Mouse (Mus musculus): ENCODE results near the gene Ajm1. TPM values are rescaled to one million over a fixed set of nuclear protein-coding genes. Genes with fewer than 3 reads are reported as not detected.

The Ajm1 gene
- total and polyA plus RNA-seq, 3 experiments = 0.04 to 0.32 TPM; not detected in 1

DNA sequence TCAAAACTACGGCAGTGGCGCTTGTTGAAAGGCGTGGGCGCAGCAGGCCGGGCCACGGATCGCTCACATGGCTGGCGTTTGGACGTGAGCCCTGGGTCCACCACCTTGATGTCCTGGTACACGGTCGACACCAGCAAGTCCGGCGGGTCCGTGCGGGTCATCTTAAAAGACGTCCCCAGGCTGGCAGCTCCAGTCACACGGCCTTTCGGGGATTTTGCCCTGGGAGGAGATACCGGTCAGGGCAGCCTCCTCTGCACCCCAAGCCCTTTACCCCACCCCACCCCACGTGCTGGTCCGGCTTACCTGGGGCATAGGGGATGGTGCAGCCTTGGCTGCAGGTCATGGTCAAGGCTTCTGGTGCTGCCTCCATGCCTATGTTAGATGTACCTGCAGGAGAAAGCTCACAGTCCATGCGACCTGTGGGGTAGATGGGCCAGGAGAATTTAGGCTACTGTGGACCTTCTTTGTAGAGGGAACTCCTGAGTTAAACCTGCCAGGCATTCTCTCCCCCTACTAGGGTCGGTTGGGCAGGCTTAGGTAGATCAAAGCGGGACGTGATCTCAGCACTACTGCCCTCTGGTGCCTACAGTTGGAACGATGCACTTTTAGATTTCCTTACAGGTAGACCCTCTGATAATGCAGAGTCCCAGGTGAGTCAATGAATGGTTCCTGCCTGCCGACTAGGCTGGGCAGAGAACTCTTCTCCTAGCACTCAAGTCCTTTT, 1.7 kb downstream of the Ajm1 start (continued):
- no peak for TF ChIP-seq EP300 (IDR thresholded peaks at IDR 0.05; ENCODE audit: low read depth in 1 of 2, low read length in 2 of 2)

DNA sequence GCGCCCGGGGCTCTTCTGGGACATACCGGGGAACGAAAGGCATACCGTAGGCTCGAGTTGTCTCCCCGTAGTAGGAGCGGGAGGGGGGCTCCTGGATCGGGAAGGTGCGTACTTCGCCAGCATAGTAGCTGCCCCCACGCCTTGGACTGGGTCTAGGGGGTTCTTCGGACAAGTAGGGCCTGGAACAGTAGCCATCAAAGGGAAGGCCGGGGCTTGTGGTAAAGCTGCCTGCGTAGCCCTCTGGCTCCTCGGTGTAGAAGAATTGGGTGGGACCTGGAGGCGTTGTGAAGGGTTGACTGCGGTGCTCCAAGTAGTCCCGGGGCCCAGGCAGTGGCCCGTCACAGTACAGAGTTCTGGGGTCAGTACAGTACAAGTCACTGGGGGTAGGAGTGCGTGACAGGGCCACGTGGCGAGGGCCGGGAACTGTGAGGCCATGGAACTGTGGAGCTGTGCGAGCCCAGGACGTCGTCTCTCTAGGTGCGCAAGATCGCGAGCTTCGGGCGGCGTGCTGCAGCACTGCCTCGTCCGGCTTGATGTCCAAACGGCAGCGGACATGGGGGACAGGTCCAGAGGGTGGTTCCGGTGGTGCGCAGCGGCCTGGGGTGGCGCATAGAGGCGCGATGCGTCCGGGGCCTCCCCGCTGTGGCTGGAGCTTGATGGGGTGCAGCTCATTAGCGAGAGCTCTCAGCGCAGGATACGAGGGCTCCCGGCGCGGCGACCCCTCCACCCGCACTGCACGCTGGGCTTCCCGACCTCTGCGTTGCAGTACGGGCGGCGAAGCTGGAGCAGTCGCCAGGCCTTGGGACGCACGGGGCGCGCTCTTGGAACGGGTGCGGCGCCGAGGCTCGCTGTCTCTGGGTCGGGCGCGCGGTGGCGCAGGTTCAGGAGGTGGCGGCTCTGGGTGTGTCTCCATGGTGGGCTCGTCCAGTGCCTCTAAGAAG, 2.5 kb downstream of the Ajm1 start:
- Histone ChIP-seq H3K27ac (ENCODE audit: control insufficient read depth, low read depth, low read length) (no peak overlapping the region), H3K79me2 (ENCODE audit: control insufficient read depth, insufficient read depth, low read length, poor library complexity) (peaks cover 3% of the 10 kb centered on the region), H3K9ac (ENCODE audit: control insufficient read depth, low read depth, low read length, poor library complexity, severe bottlenecking) (no peak overlapping the region), H3K36me3 (ENCODE audit: control insufficient read depth in 1 of 2, insufficient read depth in 2 of 2, low read length in 2 of 2) (peaks cover 1 to 7% of the 10 kb centered on the region in 2 experiments; a peak in 3 of 4 replicates), H3K4me1 (ENCODE audit: control insufficient read depth in 1 of 2, insufficient read depth in 2 of 2, low read length in 2 of 2) (peaks cover 0 to 20% of the 10 kb centered on the region in 2 experiments; a peak in 2 of 4 replicates), H3K27me3 (ENCODE audit: control insufficient read depth in 1 of 2, insufficient read depth in 2 of 2, low read length in 2 of 2) (no peaks in the 10 kb centered on the region), H3K9me3 (replicated peaks; ENCODE audit: insufficient read depth, low read length) (no peaks in the 10 kb centered on the region), H3K4me3 (ENCODE audit: control insufficient read depth in 1 of 2, insufficient read depth in 1 of 2, low read depth in 2 of 2, low read length in 2 of 2) (no peak overlapping the region)
- TF ChIP-seq POLR2AphosphoS2 (IDR thresholded peaks at IDR 0.05; ENCODE audit: low read length) (no peak), ZNF384 (IDR thresholded peaks at IDR 0.05; ENCODE audit: low read depth, low read length) (no peak), SMC3 (IDR thresholded peaks at IDR 0.05; ENCODE audit: low read depth, low read length) (no peak), GATA1 (IDR thresholded peaks at IDR 0.05; ENCODE audit: low read depth, low read length) (no peak), MXI1 (IDR thresholded peaks at IDR 0.05; ENCODE audit: low read depth, low read length) (no peak), BHLHE40 (IDR thresholded peaks at IDR 0.05; ENCODE audit: borderline replicate concordance, low read depth, low read length) (no peak), POLR2AphosphoS5 (IDR thresholded peaks at IDR 0.05; ENCODE audit: borderline replicate concordance, low read depth, low read length) (no peak), MAZ (IDR thresholded peaks at IDR 0.05; ENCODE audit: low read depth, low read length) (no peak), SIN3A (IDR thresholded peaks at IDR 0.05; ENCODE audit: low read length) (no peak), CTCF (IDR thresholded peaks at IDR 0.05 in 2 of 3, conservative IDR thresholded peaks at IDR 0.05 in 1 of 3; ENCODE audit: control insufficient read depth in 1 of 3, insufficient read depth in 1 of 3, low read depth in 2 of 3, low read length in 3 of 3, poor library complexity in 1 of 3, severe bottlenecking in 1 of 3) (no peak), KAT2A (conservative IDR thresholded peaks at IDR 0.05; ENCODE audit: low read depth, low read length) (no peak), TBP (IDR thresholded peaks at IDR 0.05; ENCODE audit: low read depth, low read length) (no peak), CHD1 (IDR thresholded peaks at IDR 0.05; ENCODE audit: low read depth, low read length) (no peak), MAFK (IDR thresholded peaks at IDR 0.05; ENCODE audit: borderline replicate concordance, low read depth, low read length) (no peak), ZKSCAN1 (IDR thresholded peaks at IDR 0.05; ENCODE audit: low read depth, low read length) (no peak), HCFC1 (IDR thresholded peaks at IDR 0.05; ENCODE audit: low read depth, low read length) (no peak)
- DNase-seq (ENCODE audit: low read depth, low spot score) = no peak

Measured in MEL (cell line).